Mouse (Mus musculus): Measurements from ENCODE around the gene Sowahb. TPM values are rescaled to one million over a fixed set of nuclear protein-coding genes. Genes with fewer than 3 reads are reported as not detected.

The Sowahb gene
- polyA plus RNA-seq, 1 experiment from 2014 or later, result 1.8 TPM

DNA sequence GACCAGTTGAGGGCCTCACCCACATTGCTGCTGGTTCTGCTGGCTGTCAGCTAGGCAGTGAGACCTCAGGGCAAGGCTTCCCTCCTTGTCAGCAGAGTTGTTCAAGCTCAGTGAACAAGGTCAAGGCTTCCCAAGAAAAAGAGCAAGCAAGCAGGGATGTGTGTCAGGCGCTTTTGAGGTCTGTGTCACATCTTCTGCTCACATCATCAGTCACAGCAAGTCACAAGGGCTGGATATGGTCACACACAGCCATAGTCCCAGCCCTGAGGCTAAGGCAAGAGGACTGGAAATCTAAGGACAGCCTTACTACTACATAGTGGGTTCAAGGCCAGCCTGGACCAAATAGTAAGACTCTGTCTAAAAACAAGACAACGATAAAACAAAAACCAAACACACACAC, 50.0 kb downstream of the Sowahb start:
- 91% methylated on average over 2 of the region's 2 CpGs for WGBS
- peaks cover 13% of the 10 kb centered on the region; the same call in 1 of the 2 replicates for H3K4me1 ChIP-seq
- H3K4me2 ChIP-seq, result no peak overlapping the region
- H3K9ac ChIP-seq, result no peak overlapping the region
- H3K27ac ChIP-seq, result no peak overlapping the region
- ATAC-seq (ENCODE audit: insufficient read depth, low FRiP score, low read depth), result no peak
- H3K9me3 ChIP-seq, result no peaks in the 10 kb centered on the region
- H3K4me3 ChIP-seq (replicated peaks), result no peak overlapping the region
- H3K27me3 ChIP-seq (replicated peaks), result no peaks in the 10 kb centered on the region
- H3K36me3 ChIP-seq, result no peaks in the 10 kb centered on the region

GRCm38 (mm10) chr5:92994309-92994708, 50.5 kb downstream of the Sowahb start:
- H3K4me1 ChIP-seq, result peaks cover 13% of the 10 kb centered on the region; the same call in 1 of the 2 replicates
- no peak overlapping the region for H3K27ac ChIP-seq
- no peak overlapping the region for H3K4me3 ChIP-seq (replicated peaks)
- ATAC-seq (ENCODE audit: insufficient read depth, low FRiP score, low read depth), result no peak
- H3K27me3 ChIP-seq (replicated peaks), result no peaks in the 10 kb centered on the region
- H3K9ac ChIP-seq, result no peak overlapping the region
- H3K9me3 ChIP-seq, result no peaks in the 10 kb centered on the region
- 81% methylated on average over 6 of the region's 6 CpGs for WGBS
- H3K36me3 ChIP-seq, result no peaks in the 10 kb centered on the region
- no peak overlapping the region for H3K4me2 ChIP-seq

DNA sequence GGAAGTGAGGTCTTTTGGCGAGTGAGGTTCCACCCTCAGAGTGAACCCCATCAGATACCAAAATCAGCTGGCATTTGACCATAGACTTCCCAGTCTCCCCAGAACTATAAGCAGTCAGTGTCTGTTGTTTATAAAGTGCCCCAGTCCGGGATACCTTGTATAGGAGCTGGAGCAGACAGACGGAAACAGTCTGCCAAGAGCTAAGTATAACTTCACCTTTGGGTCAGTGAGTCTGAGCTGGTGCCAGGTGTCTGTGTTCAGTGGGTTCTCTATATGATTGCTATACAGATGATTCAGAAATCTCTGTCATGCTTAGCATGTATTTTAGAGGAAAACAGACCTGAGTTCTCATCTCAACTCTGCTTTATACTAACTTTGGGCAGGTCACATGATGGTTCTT, 52.7 kb downstream of the Sowahb start:
- Histone ChIP-seq H3K4me3 (replicated peaks) (no peak overlapping the region), H3K9ac (no peak overlapping the region), H3K9me3 (no peaks in the 10 kb centered on the region), H3K4me2 (no peak overlapping the region), H3K27ac (0 out of 2 replicates have a peak overlapping the region, but pooled peaks have one; percentile 9), H3K36me3 (no peaks in the 10 kb centered on the region), H3K4me1 (peaks cover 12% of the 10 kb centered on the region; the same call in 1 of the 2 replicates), H3K27me3 (replicated peaks) (no peaks in the 10 kb centered on the region)
- no peak for ATAC-seq (ENCODE audit: insufficient read depth, low FRiP score, low read depth)
- WGBS, result 50% methylated on average over 3 of the region's 3 CpGs

Other genes with a start within 250 kb of the Sowahb start
- 141 and 160 TPM in 2 replicates for gene Sept11, start 48.4 kb upstream of the Sowahb start, polyA plus RNA-seq (2015; fragmentation: Nextera tagmentation; extraction: Ambion mirVana)
- gene Ccni, start 161.5 kb upstream of the Sowahb start, polyA plus RNA-seq (2015; fragmentation: Nextera tagmentation; extraction: Ambion mirVana), result 84.3 and 93.5 TPM in 2 replicates
- gene 2010109A12Rik, start 161.5 kb upstream of the Sowahb start, polyA plus RNA-seq (2015; fragmentation: Nextera tagmentation; extraction: Ambion mirVana), result 1.5 and 1.7 TPM in 2 replicates
- gene Ccng2, start 222.2 kb upstream of the Sowahb start, polyA plus RNA-seq (2015; fragmentation: Nextera tagmentation; extraction: Ambion mirVana), result 38.8 and 41.5 TPM in 2 replicates